Mouse (Mus musculus) midbrain, postnatal 0 days (tissue): ENCODE results near the gene Crkl. TPM values are rescaled to one million over a fixed set of nuclear protein-coding genes. Genes with fewer than 3 reads are reported as not detected.
A peak's percentile ranks its signal among the peaks of the same experiment; 100 is the strongest.

Experiments
- ATAC-seq: fragments of 200-750 bp; cut with Nextera tagmentation; 2 replicates; pipeline ENCODE4 v1.8.0; 2017; ENCODE audit warnings: moderate number of reproducible peaks, mild to moderate bottlenecking, moderate TSS enrichment, moderate library complexity; ENCODE audit not compliant: low FRiP score
- DNase-seq: peaks from one replicate; pipeline ENCODE4 v3.0.0-alpha.2; 2015; ENCODE audit warnings: low spot score
- H3K27ac ChIP-seq: fragments of 300-500 bp; sonication (generic); 2 replicates; pipeline ENCODE4 v1.5.1; 2014; ENCODE audit warnings: low read depth, mild to moderate bottlenecking, low read length, mixed read lengths
- H3K27me3 ChIP-seq: fragments of 300-500 bp; sonication (generic); 2 replicates; pipeline ENCODE4 v1.6.1; 2014; ENCODE audit warnings: low read length, control low read depth, mixed read lengths; ENCODE audit not compliant: insufficient read depth
- H3K36me3 ChIP-seq: fragments of 300-500 bp; sonication (generic); 2 replicates; pipeline ENCODE4 v1.6.1; 2014; ENCODE audit warnings: low read length, control low read depth, mixed read lengths; ENCODE audit not compliant: insufficient read depth
- H3K4me1 ChIP-seq: fragments of 300-500 bp; sonication (generic); 2 replicates; pipeline ENCODE4 v1.6.1; 2014; ENCODE audit warnings: mild to moderate bottlenecking, control low read depth, antibody characterized with exemption, low read length, mixed read lengths; ENCODE audit not compliant: insufficient read depth
- H3K4me2 ChIP-seq: fragments of 300-500 bp; sonication (generic); 2 replicates; pipeline ENCODE4 v1.6.1; 2014; ENCODE audit warnings: low read depth, mild to moderate bottlenecking, low read length, mixed read lengths; ENCODE audit not compliant: poor library complexity, severe bottlenecking
- H3K4me3 ChIP-seq: fragments of 300-500 bp; sonication (generic); 2 replicates; pipeline ENCODE4 v1.5.1; 2014; ENCODE audit warnings: low read depth, mild to moderate bottlenecking, low read length, moderate library complexity
- H3K9ac ChIP-seq: fragments of 300-500 bp; sonication (generic); replicated peaks from 2 replicates; pipeline ENCODE4 v1.6.1; 2014; ENCODE audit warnings: mild to moderate bottlenecking, low read length, moderate library complexity, mixed read lengths; ENCODE audit not compliant: poor library complexity, severe bottlenecking
- H3K9me3 ChIP-seq: fragments of 300-500 bp; sonication (generic); 2 replicates; pipeline ENCODE4 v1.6.1; 2016; ENCODE audit warnings: low read length, control low read depth
- CTCF ChIP-seq: IDR thresholded peaks from 2 replicates; pipeline ENCODE4 v1.5.1; 2016; ENCODE audit warnings: antibody characterized with exemption, mild to moderate bottlenecking
- WGBS: fragments of 180-500 bp; shearing (Covaris S2); extraction: QIAGEN DNeasy Blood & Tissue Kit; methylation state at CpG from one replicate; pipeline ENCODE4 v1.1.7; 2014; 5-methylcytosine and 5-hydroxymethylcytosine counted together
- polyA plus RNA-seq: library from polyadenylated mRNA; unstranded; fragments of >200 nt; fragmentation: Nextera tagmentation; extraction: Ambion mirVana; gene quantifications from 2 replicates; pipeline ENCODE4 v1.2.1, GENCODE M21; 2015
- total RNA-seq: library from RNA; depleted of rRNA; stranded (reverse); fragments of >200 nt; gene quantifications from 2 replicates; pipeline ENCODE4 v1.2.3, GENCODE M21; 2014; rRNA removed

Gene Crkl
- 47.8 and 54.4 TPM in 2 replicates for total RNA-seq
- polyA plus RNA-seq: 58.2 and 61.1 TPM in 2 replicates

DNA sequence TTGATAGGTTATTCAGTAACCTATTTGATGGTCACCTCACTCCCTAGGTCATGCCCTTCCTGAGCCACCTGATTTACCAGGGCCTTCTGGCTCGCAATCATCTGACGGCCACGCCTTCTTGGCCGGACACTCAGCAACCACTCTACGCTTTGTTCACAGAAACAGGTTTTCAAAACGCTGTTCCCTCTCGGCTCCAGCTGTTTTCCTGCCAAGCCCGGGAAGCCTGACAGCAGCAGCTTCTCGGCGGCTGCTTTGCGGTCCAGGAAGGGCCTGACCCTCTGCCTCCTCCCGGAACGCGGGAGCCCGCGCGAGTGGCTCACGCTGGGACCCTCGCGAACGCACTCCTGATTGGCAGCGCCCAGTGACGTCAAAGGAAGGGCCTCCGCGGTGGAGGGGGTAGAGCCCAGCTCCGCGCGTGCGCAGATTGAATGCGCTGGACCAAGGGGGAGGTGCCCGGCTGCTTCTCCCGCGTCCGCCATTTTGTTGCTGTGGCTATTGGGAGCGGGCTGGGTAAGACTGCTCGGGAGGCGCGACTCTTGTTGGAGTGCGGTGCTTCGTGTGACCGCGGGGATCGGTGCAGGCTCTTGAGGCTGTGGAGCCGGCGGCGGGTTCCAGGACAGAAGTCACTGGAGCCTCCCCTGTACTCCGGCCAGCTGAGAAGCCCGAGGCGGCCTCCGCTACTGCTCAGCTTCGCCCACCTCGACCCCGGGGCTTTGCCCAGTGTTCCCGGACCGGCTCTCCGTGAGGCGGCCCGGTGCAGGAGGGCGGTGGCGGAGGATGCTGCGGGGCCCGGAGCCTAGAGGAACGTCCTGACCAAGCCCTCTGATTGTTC lies at the start of gene Crkl:
Gene Crkl, plus strand, starts transcription at position 447 of the 832 bp plus-strand sequence.
- peaks cover 12% of the 10 kb centered on the region for H3K4me1 ChIP-seq
- TF ChIP-seq CTCF: no peak
- peak within 1 kb of the TSS; percentile 90 for H3K27ac ChIP-seq
- under 1% methylated on average over 62 of the region's 63 CpGs for WGBS
- H3K9ac ChIP-seq: peak within 1 kb of the TSS; percentile 88
- DNase-seq (peak; percentile 99), ATAC-seq (peak; percentile 96)
- peak within 1 kb of the TSS; percentile 86 for H3K4me2 ChIP-seq
- no peaks in the 10 kb centered on the region for H3K9me3 ChIP-seq
- peak within 1 kb of the TSS; percentile 81 for H3K4me3 ChIP-seq
- peaks cover 3% of the 10 kb centered on the region; the same call in 1 of the 2 replicates for H3K36me3 ChIP-seq
- no peaks in the 10 kb centered on the region for H3K27me3 ChIP-seq

DNA sequence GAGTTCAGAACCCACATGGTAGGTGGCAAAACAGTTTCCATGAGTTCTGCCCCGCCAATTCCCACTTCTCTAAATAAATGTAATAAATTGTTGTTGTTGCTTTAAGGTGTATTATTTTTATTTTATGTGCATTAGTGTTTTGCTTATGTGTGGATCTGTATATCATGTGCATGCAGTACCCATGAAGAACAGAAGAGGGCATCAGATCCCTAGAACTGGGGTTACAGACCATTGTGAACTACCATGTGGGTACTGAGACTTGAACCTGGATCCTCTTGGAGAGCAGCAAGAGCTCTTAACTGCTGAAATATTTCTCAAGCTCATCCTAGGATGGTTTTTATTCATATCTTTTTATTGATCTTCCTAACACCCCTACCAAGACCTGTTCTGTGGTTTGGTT lies 48.9 kb upstream of the Crkl start:
- Histone ChIP-seq H3K27me3 (no peaks in the 10 kb centered on the region), H3K27ac (no peak overlapping the region), H3K4me2 (no peak overlapping the region), H3K4me1 (peaks cover 17% of the 10 kb centered on the region), H3K4me3 (no peak overlapping the region), H3K36me3 (no peaks in the 10 kb centered on the region), H3K9ac (no peak overlapping the region), H3K9me3 (no peaks in the 10 kb centered on the region)
- TF ChIP-seq CTCF: peak; percentile 68
- WGBS: 80% methylated on average over 1 of the region's 1 CpGs
- DNase-seq (peak; percentile 22), ATAC-seq (no peak)

DNA sequence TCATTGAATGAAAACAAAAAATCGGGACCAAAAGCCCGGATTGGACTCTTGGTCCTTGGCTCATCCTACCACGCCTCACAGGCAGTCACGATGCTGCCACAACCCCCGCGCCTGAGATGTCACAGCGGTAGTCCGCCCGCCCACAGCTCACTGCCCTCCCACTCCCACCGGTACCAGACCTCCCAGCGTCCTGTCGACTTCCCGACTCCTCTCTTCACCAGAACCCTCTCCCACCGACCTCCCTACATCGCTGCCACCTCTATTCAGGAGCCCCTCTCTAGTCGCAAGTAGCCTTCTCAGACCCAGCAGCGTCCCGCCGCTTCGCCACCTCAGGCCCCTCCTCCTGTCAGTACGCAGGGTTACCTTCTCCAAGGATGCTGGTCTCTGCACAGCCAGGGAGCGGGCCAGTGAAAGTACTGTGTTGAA lies 46.5 kb upstream of the Crkl start:
- ATAC-seq (peak; percentile 78), DNase-seq (peak; percentile 76)
- no peak for TF ChIP-seq CTCF
- 0% methylated on average over 21 of the region's 22 CpGs for WGBS
- no peaks in the 10 kb centered on the region for H3K9me3 ChIP-seq
- no peaks in the 10 kb centered on the region for H3K27me3 ChIP-seq
- H3K27ac ChIP-seq: peak overlapping the region; percentile 91
- H3K9ac ChIP-seq: peak overlapping the region; percentile 81
- 0 out of 2 replicates have a peak, but pooled peaks cover 3% of the 10 kb centered on the region for H3K36me3 ChIP-seq
- peak overlapping the region; percentile 82 for H3K4me3 ChIP-seq
- peaks cover 17% of the 10 kb centered on the region for H3K4me1 ChIP-seq
- peak overlapping the region; percentile 65 for H3K4me2 ChIP-seq

DNA sequence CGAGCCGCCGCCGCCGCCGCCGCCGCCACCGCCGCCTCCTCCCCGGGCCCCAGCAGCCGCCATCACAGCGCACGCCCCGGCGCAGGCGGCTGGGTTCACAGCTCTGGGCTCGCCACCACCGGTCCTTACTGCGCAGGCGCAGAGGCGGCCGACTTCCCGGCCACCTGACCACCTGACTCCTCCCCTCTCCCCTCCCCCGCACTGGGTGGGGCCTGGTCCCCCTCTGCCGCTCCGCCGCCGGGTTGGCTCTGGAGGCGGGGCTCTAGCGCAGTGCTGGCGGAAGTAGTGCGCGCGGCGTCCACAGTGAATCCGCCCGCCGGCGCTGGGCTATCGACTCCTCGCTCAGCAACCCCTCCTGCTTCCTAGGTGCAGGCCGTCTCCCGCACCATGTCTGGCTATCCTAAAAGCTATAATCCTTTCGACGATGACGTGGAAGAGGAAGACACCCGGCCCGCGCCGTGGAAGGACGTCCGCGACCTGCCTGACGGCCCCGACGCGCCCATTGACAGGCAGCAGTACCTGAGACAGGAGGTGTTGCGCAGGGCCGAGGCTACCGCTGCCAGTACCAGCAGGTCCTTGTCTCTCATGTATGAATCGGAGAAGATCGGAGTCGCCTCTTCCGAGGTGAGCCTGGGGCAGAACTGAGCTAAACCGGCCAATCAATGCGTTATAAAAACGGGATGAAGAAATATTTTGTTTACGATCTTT lies 45.9 kb upstream of the Crkl start, which contains the start of the genes Snap29 and Pi4ka:
Gene Snap29, plus strand, starts transcription at position 251 of the 708 bp plus-strand sequence.
Gene Pi4ka, minus strand, starts transcription at position 579 of the 708 bp plus-strand sequence.
- no peak; the same call in 1 of the 2 replicates for TF ChIP-seq CTCF
- Histone ChIP-seq H3K9me3 (no peaks in the 10 kb centered on the region), H3K4me2 (peak within 1 kb of the TSS; percentile 65), H3K4me1 (peaks cover 17% of the 10 kb centered on the region), H3K27ac (peak within 1 kb of the TSS; percentile 91), H3K4me3 (peak within 1 kb of the TSS; percentile 82), H3K36me3 (0 out of 2 replicates have a peak, but pooled peaks cover 4% of the 10 kb centered on the region), H3K9ac (peak within 1 kb of the TSS; percentile 81), H3K27me3 (no peaks in the 10 kb centered on the region)
- WGBS: under 1% methylated on average over 54 of the region's 69 CpGs
- DNase-seq (peak; percentile 99), ATAC-seq (peak; percentile 98)

DNA sequence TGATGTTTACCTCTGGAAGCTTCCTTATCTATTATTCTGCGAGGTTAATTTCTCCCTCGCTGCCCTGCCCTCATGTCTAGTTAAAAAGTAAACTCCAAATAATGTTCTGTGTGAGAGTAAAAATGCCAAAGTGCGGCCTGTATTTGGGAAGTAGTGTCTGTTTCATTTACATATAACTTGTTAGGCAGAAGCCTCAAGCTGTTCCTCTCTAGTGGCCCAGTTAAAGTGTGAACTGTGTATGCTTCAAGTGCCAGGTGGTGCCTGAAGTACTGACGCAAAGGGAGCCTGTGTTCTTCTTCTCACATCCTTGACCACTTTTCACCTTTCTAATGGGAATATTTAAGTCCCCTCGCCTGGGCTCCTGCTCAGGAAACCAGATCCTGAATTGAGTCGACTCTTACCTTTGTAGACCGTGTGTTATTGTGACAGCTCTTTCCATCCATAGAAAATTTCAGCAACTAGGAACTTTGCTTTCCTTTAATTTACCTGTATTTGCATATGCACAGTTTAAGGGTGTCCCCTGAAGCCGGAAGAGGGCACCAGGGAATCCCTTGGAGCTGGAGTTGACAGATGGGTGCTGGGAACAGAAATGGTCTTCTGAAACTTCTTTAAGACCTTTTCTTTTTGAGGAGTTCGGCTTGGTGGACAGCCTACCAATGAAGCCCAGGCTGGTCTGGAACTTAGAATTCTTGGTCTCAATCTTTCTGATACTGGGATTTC lies 45.1 kb upstream of the Crkl start:
- H3K9me3 ChIP-seq: no peaks in the 10 kb centered on the region
- H3K36me3 ChIP-seq: 0 out of 2 replicates have a peak, but pooled peaks cover 4% of the 10 kb centered on the region
- peak overlapping the region; percentile 82 for H3K4me3 ChIP-seq
- H3K9ac ChIP-seq: peak overlapping the region; percentile 81
- DNase-seq (no peak), ATAC-seq (no peak)
- H3K27me3 ChIP-seq: no peaks in the 10 kb centered on the region
- H3K4me1 ChIP-seq: peaks cover 17% of the 10 kb centered on the region
- peak overlapping the region; percentile 65 for H3K4me2 ChIP-seq
- WGBS: 39% methylated on average over 9 of the region's 9 CpGs
- TF ChIP-seq CTCF: no peak
- H3K27ac ChIP-seq: no peak overlapping the region
